Mouse (Mus musculus) right cerebral cortex, postnatal 14 days (tissue): Measurements from ENCODE around the gene Tsnax.

ENCODE experiments used
- DNase-seq: peaks from one replicate; pipeline ENCODE4 v3.0.0; 2022

Gene Tsnax

GRCm38 (mm10) chr8:125043935-125044334 lies 31.1 kb downstream of the Tsnax start:
- no peak for DNase-seq

- DNase-seq: no peak
Observed at GRCm38 (mm10) chr8:125045760-125046159, 33.0 kb downstream of the Tsnax start.

GRCm38 (mm10) chr8:125049051-125049750 lies 36.4 kb downstream of the Tsnax start:
- no peak for DNase-seq

- no peak for DNase-seq
Observed at GRCm38 (mm10) chr8:125049826-125050225, 37.0 kb downstream of the Tsnax start.

- peak; percentile 87 for DNase-seq
Observed at GRCm38 (mm10) chr8:125052026-125052425, 39.2 kb downstream of the Tsnax start.

- peak; percentile 40 for DNase-seq
Observed at GRCm38 (mm10) chr8:125053505-125054435, 41.0 kb downstream of the Tsnax start, which contains the start of gene Disc1. Gene Disc1 (plus strand): TSS chr8:125054195.

- peak; percentile 40 for DNase-seq
Observed at GRCm38 (mm10) chr8:125054436-125054810, 41.6 kb downstream of the Tsnax start.

- no peak for DNase-seq
Observed at GRCm38 (mm10) chr8:125060904-125061303, 48.1 kb downstream of the Tsnax start.

- no peak for DNase-seq
Observed at GRCm38 (mm10) chr8:125065596-125065995, 52.8 kb downstream of the Tsnax start.

GRCm38 (mm10) chr8:125066913-125067595 lies 54.3 kb downstream of the Tsnax start:
- DNase-seq: peak; percentile 55

GRCm38 (mm10) chr8:125067596-125067960 lies 54.8 kb downstream of the Tsnax start:
- DNase-seq: no peak

- no peak for DNase-seq
Observed at GRCm38 (mm10) chr8:125068146-125068905, 55.5 kb downstream of the Tsnax start.

GRCm38 (mm10) chr8:125069304-125069703 lies 56.5 kb downstream of the Tsnax start:
- DNase-seq: no peak

- no peak for DNase-seq
Observed at GRCm38 (mm10) chr8:125069733-125070132, 56.9 kb downstream of the Tsnax start.

- DNase-seq: no peak
Observed at GRCm38 (mm10) chr8:125074141-125074540, 61.3 kb downstream of the Tsnax start.

GRCm38 (mm10) chr8:125074581-125074980 lies 61.8 kb downstream of the Tsnax start:
- DNase-seq: no peak

GRCm38 (mm10) chr8:125075389-125075788 lies 62.6 kb downstream of the Tsnax start:
- no peak for DNase-seq

- DNase-seq: no peak
Observed at GRCm38 (mm10) chr8:125077326-125077725, 64.5 kb downstream of the Tsnax start.

GRCm38 (mm10) chr8:125078771-125079384 lies 66.1 kb downstream of the Tsnax start:
- DNase-seq: peak; percentile 71

- no peak for DNase-seq
Observed at GRCm38 (mm10) chr8:125080388-125081344, 67.9 kb downstream of the Tsnax start.

GRCm38 (mm10) chr8:125083746-125084145 lies 70.9 kb downstream of the Tsnax start:
- DNase-seq: peak; percentile 35
